In the genomic region with DNA sequence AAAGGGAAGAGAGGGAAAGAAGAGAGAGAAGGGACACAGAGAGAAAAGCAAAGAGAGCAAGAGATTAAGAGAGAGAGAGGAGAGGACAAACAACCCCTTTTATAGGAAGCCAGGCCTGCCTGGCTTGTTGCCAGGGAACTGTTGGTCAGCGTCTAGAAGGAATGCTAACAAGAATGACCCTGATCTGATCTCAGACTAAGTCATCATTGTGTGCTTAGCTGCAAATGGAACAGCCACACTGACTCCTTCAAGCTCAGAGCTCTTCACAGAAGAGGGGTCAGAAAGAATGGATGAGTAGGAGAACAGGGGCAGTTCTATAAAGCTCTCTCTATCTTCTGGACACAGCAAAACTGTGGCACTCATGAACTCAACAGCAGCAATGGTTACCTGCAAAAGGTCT, we compare ENCODE assay signal across 11 mouse cellular contexts.
DNase-seq lines count a peak whose midpoint lies in the region; ATAC-seq lines count a peak whose summit lies in the region.
"Had no signal": no experiment of that assay in that cellular context is flagged by ENCODE, and none has a peak within 500 bp of the region (broad histone marks: within the 10 kb centered on the region; RNA-seq: fewer than 3 reads in every experiment).

No protein-coding gene starts in this region.

- no peaks in the 10 kb centered on the region for H3K36me3 ChIP-seq in hindbrain, embryonic 11.5 days (ENCODE audit: control insufficient read depth, insufficient read depth, low read length)
- H3K36me3 ChIP-seq in hindbrain, embryonic 14.5 days (replicated peaks; ENCODE audit: control insufficient read depth, insufficient read depth) = no peaks in the 10 kb centered on the region
- H3K36me3 ChIP-seq in midbrain, embryonic 11.5 days (ENCODE audit: control insufficient read depth, insufficient read depth, low read length) = no peaks in the 10 kb centered on the region
- no peaks in the 10 kb centered on the region for H3K36me3 ChIP-seq in midbrain, embryonic 13.5 days
- H3K36me3 ChIP-seq in stomach, embryonic 16.5 days (ENCODE audit: control insufficient read depth, insufficient read depth, low read length) = no peaks in the 10 kb centered on the region
- H3K36me3 ChIP-seq: heart, embryonic 15.5 days; limb, embryonic 13.5 days had no signal

- no peak overlapping the region for H3K4me2 ChIP-seq in hindbrain, embryonic 11.5 days (replicated peaks; ENCODE audit: low read depth, low read length)
- H3K4me2 ChIP-seq in hindbrain, embryonic 14.5 days (replicated peaks) = no peak overlapping the region
- H3K4me2 ChIP-seq in midbrain, embryonic 11.5 days = no peak overlapping the region
- no peak overlapping the region for H3K4me2 ChIP-seq in midbrain, embryonic 13.5 days (replicated peaks)
- H3K4me2 ChIP-seq in stomach, embryonic 16.5 days (ENCODE audit: low read depth, low read length) = no peak overlapping the region
- H3K4me2 ChIP-seq: heart, embryonic 15.5 days; limb, embryonic 13.5 days had no signal

- 32% methylated on average over 1 of the region's 1 CpGs for WGBS in hindbrain, embryonic 11.5 days
- WGBS in hindbrain, embryonic 14.5 days = 16% methylated on average over 1 of the region's 1 CpGs
- 19% methylated on average over 1 of the region's 1 CpGs for WGBS in midbrain, embryonic 11.5 days
- 14% methylated on average over 1 of the region's 1 CpGs for WGBS in midbrain, embryonic 13.5 days
- WGBS in stomach, embryonic 16.5 days = 8% methylated on average over 1 of the region's 1 CpGs

- no peaks in the 10 kb centered on the region for H3K4me1 ChIP-seq in hindbrain, embryonic 11.5 days (replicated peaks; ENCODE audit: control insufficient read depth, insufficient read depth, low read length)
- no peaks in the 10 kb centered on the region for H3K4me1 ChIP-seq in hindbrain, embryonic 14.5 days (replicated peaks; ENCODE audit: control insufficient read depth, insufficient read depth, low read length)
- no peaks in the 10 kb centered on the region for H3K4me1 ChIP-seq in midbrain, embryonic 11.5 days (ENCODE audit: control insufficient read depth, insufficient read depth, low read length)
- no peaks in the 10 kb centered on the region for H3K4me1 ChIP-seq in midbrain, embryonic 13.5 days (replicated peaks)
- no peaks in the 10 kb centered on the region for H3K4me1 ChIP-seq in stomach, embryonic 16.5 days (ENCODE audit: control insufficient read depth, insufficient read depth, low read length)
- H3K4me1 ChIP-seq: heart, embryonic 15.5 days; limb, embryonic 13.5 days had no signal

- H3K9ac ChIP-seq in hindbrain, embryonic 11.5 days (ENCODE audit: low read depth, low read length) = no peak overlapping the region
- no peak overlapping the region for H3K9ac ChIP-seq in hindbrain, embryonic 14.5 days
- no peak overlapping the region for H3K9ac ChIP-seq in midbrain, embryonic 11.5 days (ENCODE audit: low read length)
- H3K9ac ChIP-seq in midbrain, embryonic 13.5 days (replicated peaks) = no peak overlapping the region
- no peak overlapping the region for H3K9ac ChIP-seq in stomach, embryonic 16.5 days (ENCODE audit: low read length)
- H3K9ac ChIP-seq: heart, embryonic 15.5 days; limb, embryonic 13.5 days had no signal

- no peak overlapping the region for H3K4me3 ChIP-seq in hindbrain, embryonic 11.5 days (ENCODE audit: low read depth, low read length)
- H3K4me3 ChIP-seq in hindbrain, embryonic 14.5 days (replicated peaks; ENCODE audit: low read length) = no peak overlapping the region
- no peak overlapping the region for H3K4me3 ChIP-seq in midbrain, embryonic 11.5 days (ENCODE audit: low read depth, low read length)
- H3K4me3 ChIP-seq in midbrain, embryonic 13.5 days (replicated peaks) = no peak overlapping the region
- no peak overlapping the region for H3K4me3 ChIP-seq in stomach, embryonic 16.5 days (replicated peaks; ENCODE audit: low read length)
- H3K4me3 ChIP-seq: heart, embryonic 15.5 days; limb, embryonic 13.5 days had no signal

- no peak for ATAC-seq in hindbrain, embryonic 11.5 days (ENCODE audit: low FRiP score)
- ATAC-seq in hindbrain, embryonic 14.5 days (ENCODE audit: low FRiP score) = no peak; the same call in 1 of the 2 replicates
- ATAC-seq in midbrain, embryonic 11.5 days (ENCODE audit: low FRiP score) = peak; percentile 76
- no peak for ATAC-seq in midbrain, embryonic 13.5 days
- peak; percentile 68 for ATAC-seq in stomach, embryonic 16.5 days (ENCODE audit: insufficient read depth, low FRiP score)
- ATAC-seq: activated CD4-positive, CD25-positive, alpha-beta regulatory T cell, adult 4 months had no signal

- no peak overlapping the region for H3K27ac ChIP-seq in hindbrain, embryonic 11.5 days (ENCODE audit: low read depth, low read length)
- no peak overlapping the region for H3K27ac ChIP-seq in hindbrain, embryonic 14.5 days
- H3K27ac ChIP-seq in midbrain, embryonic 11.5 days (ENCODE audit: low read depth, low read length) = no peak overlapping the region
- no peak overlapping the region for H3K27ac ChIP-seq in midbrain, embryonic 13.5 days
- no peak overlapping the region for H3K27ac ChIP-seq in stomach, embryonic 16.5 days (ENCODE audit: low read length)
- H3K27ac ChIP-seq: heart, embryonic 15.5 days; limb, embryonic 13.5 days had no signal

- H3K9me3 ChIP-seq in hindbrain, embryonic 11.5 days (ENCODE audit: control insufficient read depth, low read length) = no peaks in the 10 kb centered on the region
- H3K9me3 ChIP-seq in hindbrain, embryonic 14.5 days (ENCODE audit: control insufficient read depth, low read length) = no peaks in the 10 kb centered on the region
- no peaks in the 10 kb centered on the region for H3K9me3 ChIP-seq in midbrain, embryonic 11.5 days (ENCODE audit: control insufficient read depth, low read length)
- H3K9me3 ChIP-seq in midbrain, embryonic 13.5 days = no peaks in the 10 kb centered on the region
- H3K9me3 ChIP-seq in stomach, embryonic 16.5 days (replicated peaks; ENCODE audit: control insufficient read depth, low read length) = no peaks in the 10 kb centered on the region
- H3K9me3 ChIP-seq: heart, embryonic 15.5 days; limb, embryonic 13.5 days had no signal

- no peaks in the 10 kb centered on the region for H3K27me3 ChIP-seq in hindbrain, embryonic 11.5 days (ENCODE audit: control insufficient read depth, insufficient read depth, low read length)
- H3K27me3 ChIP-seq in hindbrain, embryonic 14.5 days (ENCODE audit: control insufficient read depth, insufficient read depth, low read length) = no peaks in the 10 kb centered on the region
- H3K27me3 ChIP-seq in midbrain, embryonic 11.5 days (ENCODE audit: control insufficient read depth, insufficient read depth, low read length) = no peaks in the 10 kb centered on the region
- H3K27me3 ChIP-seq in midbrain, embryonic 13.5 days = no peaks in the 10 kb centered on the region
- no peaks in the 10 kb centered on the region for H3K27me3 ChIP-seq in stomach, embryonic 16.5 days (ENCODE audit: control insufficient read depth, insufficient read depth, low read length)
- H3K27me3 ChIP-seq: heart, embryonic 15.5 days; limb, embryonic 13.5 days had no signal

- DNase-seq in hindbrain, embryonic 11.5 days (ENCODE audit: low spot score) = peak; percentile 15
- DNase-seq in hindbrain, embryonic 14.5 days (ENCODE audit: low spot score) = no peak
- DNase-seq in midbrain, embryonic 11.5 days (ENCODE audit: low spot score, missing footprints) = no peak
- DNase-seq in adrenal gland, postnatal 14 days = peak; percentile 57
- DNase-seq in thymus, postnatal 4 days = no peak
- DNase-seq: cerebellum, adult 18-20 months had no signal

Comparison
In these comparisons a context has a peak if more than half of its experiments do, and no peak if none do; other contexts are left out.
1. ATAC-seq: peak in midbrain, embryonic 11.5 days (single experiment) and stomach, embryonic 16.5 days (single experiment); none in hindbrain, embryonic 11.5 days (single experiment), hindbrain, embryonic 14.5 days (single experiment) and midbrain, embryonic 13.5 days (single experiment).
2. DNase-seq: peak in hindbrain, embryonic 11.5 days (single experiment) and adrenal gland, postnatal 14 days (single experiment); none in hindbrain, embryonic 14.5 days (single experiment), midbrain, embryonic 11.5 days (single experiment) and thymus, postnatal 4 days (single experiment).